Mouse (Mus musculus) lung, postnatal 0 days (tissue): ENCODE measurements around the gene Nsun3. TPM values are rescaled to one million over a fixed set of nuclear protein-coding genes. Genes with fewer than 3 reads are reported as not detected.
A peak's percentile ranks its signal among the peaks of the same experiment; 100 is the strongest.

Source experiments
- ATAC-seq: fragments of 200-750 bp; cut with Nextera tagmentation; 2 replicates; pipeline ENCODE4 v1.8.0; 2017; ENCODE audit warnings: moderate library complexity
- DNase-seq: peaks from one replicate; pipeline ENCODE4 v3.0.0-alpha.2; 2016; ENCODE audit warnings: low spot score
- H3K27ac ChIP-seq: fragments of 300-500 bp; sonication (generic); 2 replicates; pipeline ENCODE4 v1.5.1; 2014; ENCODE audit warnings: antibody characterized with exemption, mild to moderate bottlenecking, low read length, mixed read lengths
- H3K27me3 ChIP-seq: fragments of 300-500 bp; sonication (generic); replicated peaks from 2 replicates; pipeline ENCODE4 v1.6.1; 2014; ENCODE audit warnings: low read length, mixed read lengths; ENCODE audit not compliant: insufficient read depth
- H3K36me3 ChIP-seq: fragments of 300-500 bp; sonication (generic); 2 replicates; pipeline ENCODE4 v1.6.1; 2014; ENCODE audit warnings: low read length, mixed read lengths; ENCODE audit not compliant: insufficient read depth
- H3K4me1 ChIP-seq: fragments of 300-500 bp; sonication (generic); 2 replicates; pipeline ENCODE4 v1.6.1; 2014; ENCODE audit warnings: antibody characterized with exemption, low read depth, low read length, mixed read lengths; ENCODE audit not compliant: insufficient read depth
- H3K4me2 ChIP-seq: fragments of 300-500 bp; sonication (generic); replicated peaks from 2 replicates; pipeline ENCODE4 v1.6.1; 2014; ENCODE audit warnings: low read depth, mild to moderate bottlenecking, low read length, moderate library complexity, mixed read lengths
- H3K4me3 ChIP-seq: fragments of 300-500 bp; sonication (generic); 2 replicates; pipeline ENCODE4 v1.5.1; 2014; ENCODE audit warnings: low read depth, low read length
- H3K9ac ChIP-seq: fragments of 300-500 bp; sonication (generic); replicated peaks from 2 replicates; pipeline ENCODE4 v1.6.1; 2014; ENCODE audit warnings: low read depth, mild to moderate bottlenecking
- H3K9me3 ChIP-seq: fragments of 300-500 bp; sonication (generic); 2 replicates; pipeline ENCODE4 v1.6.1; 2016; ENCODE audit warnings: low read length, mixed read lengths
- CTCF ChIP-seq: IDR thresholded peaks from 2 replicates; pipeline ENCODE4 v1.5.1; 2016; ENCODE audit warnings: antibody characterized with exemption, mild to moderate bottlenecking
- EP300 ChIP-seq: IDR thresholded peaks from 2 replicates; pipeline ENCODE4 v1.6.1; 2016; ENCODE audit warnings: antibody characterized with exemption, mild to moderate bottlenecking, control low read depth
- WGBS: fragments of 180-500 bp; shearing (Covaris S2); extraction: QIAGEN DNeasy Blood & Tissue Kit; methylation state at CpG from one replicate; pipeline ENCODE4 v1.1.7; 2014; 5-methylcytosine and 5-hydroxymethylcytosine counted together
- polyA plus RNA-seq: library from polyadenylated mRNA; unstranded; fragments of >200 nt; fragmentation: Nextera tagmentation; extraction: Ambion mirVana; gene quantifications from 2 replicates; pipeline ENCODE4 v1.2.1, GENCODE M21; 2015

The Nsun3 gene
- polyA plus RNA-seq, 1 experiment from 2014 or later, result 6.2 TPM

- DNase-seq (peak; percentile 19), ATAC-seq (no peak)
- H3K36me3 ChIP-seq, result no peaks in the 10 kb centered on the region
- no peak overlapping the region for H3K4me2 ChIP-seq
- no peak overlapping the region for H3K27ac ChIP-seq
- no peak overlapping the region for H3K9ac ChIP-seq
- H3K4me3 ChIP-seq, result no peak overlapping the region
- no peaks in the 10 kb centered on the region for H3K4me1 ChIP-seq
- no peaks in the 10 kb centered on the region for H3K9me3 ChIP-seq
- 82% methylated on average over 2 of the region's 2 CpGs for WGBS
- no peak for TF ChIP-seq EP300
- TF ChIP-seq CTCF, result no peak
- H3K27me3 ChIP-seq, result no peaks in the 10 kb centered on the region
These were observed 28.3 kb downstream of the Nsun3 start for GRCm38 (mm10) chr16:62758340-62758739.

GRCm38 (mm10) chr16:62755307-62755706 lies 31.3 kb downstream of the Nsun3 start:
- H3K9me3 ChIP-seq, result no peaks in the 10 kb centered on the region
- H3K27ac ChIP-seq, result no peak overlapping the region
- no peak overlapping the region for H3K9ac ChIP-seq
- peak; percentile 87 for TF ChIP-seq EP300
- TF ChIP-seq CTCF, result no peak
- no peak overlapping the region for H3K4me3 ChIP-seq
- ATAC-seq, result peak; percentile 91
- no peaks in the 10 kb centered on the region for H3K4me1 ChIP-seq
- peak; percentile 76 for DNase-seq
- no peaks in the 10 kb centered on the region for H3K36me3 ChIP-seq
- H3K4me2 ChIP-seq, result peak overlapping the region; percentile 30; the same call in 1 of the 2 replicates
- H3K27me3 ChIP-seq, result no peaks in the 10 kb centered on the region
- WGBS, result 62% methylated on average over 6 of the region's 6 CpGs

GRCm38 (mm10) chr16:62753597-62753996 lies 33.0 kb downstream of the Nsun3 start:
- H3K4me1 ChIP-seq, result no peaks in the 10 kb centered on the region
- no peak overlapping the region for H3K4me3 ChIP-seq
- TF ChIP-seq EP300 (no peak), CTCF (no peak)
- no peaks in the 10 kb centered on the region for H3K27me3 ChIP-seq
- H3K9me3 ChIP-seq, result no peaks in the 10 kb centered on the region
- H3K36me3 ChIP-seq, result no peaks in the 10 kb centered on the region
- ATAC-seq, result no peak
- H3K27ac ChIP-seq, result no peak overlapping the region
- H3K4me2 ChIP-seq, result no peak overlapping the region
- no peak overlapping the region for H3K9ac ChIP-seq
- no peak for DNase-seq
- 68% methylated on average over 1 of the region's 1 CpGs for WGBS

DNA sequence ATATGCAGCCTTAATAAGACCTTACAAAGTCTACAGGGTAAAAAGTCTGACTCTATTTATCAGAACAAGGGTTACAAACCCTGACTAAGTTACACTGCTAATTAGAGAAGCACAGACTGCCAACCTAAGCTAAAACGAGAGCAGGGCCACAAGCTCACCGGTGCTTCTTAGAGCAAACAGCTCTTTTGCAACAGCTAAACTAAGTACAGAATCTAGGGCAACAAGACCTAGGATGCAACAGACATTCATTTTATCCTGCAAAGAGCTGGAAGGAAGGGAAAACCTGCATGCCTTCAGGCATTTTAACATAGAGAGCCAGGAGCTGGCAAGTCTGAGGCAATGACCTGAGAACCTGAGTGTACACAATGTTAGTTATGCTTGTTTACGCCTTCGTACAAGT lies 33.5 kb downstream of the Nsun3 start:
- Histone ChIP-seq H3K9ac (no peak overlapping the region), H3K9me3 (no peaks in the 10 kb centered on the region), H3K4me2 (no peak overlapping the region), H3K36me3 (no peaks in the 10 kb centered on the region), H3K4me1 (no peaks in the 10 kb centered on the region), H3K4me3 (no peak overlapping the region), H3K27me3 (no peaks in the 10 kb centered on the region), H3K27ac (no peak overlapping the region)
- TF ChIP-seq EP300 (no peak), CTCF (no peak)
- 75% methylated on average over 4 of the region's 4 CpGs for WGBS
- DNase-seq, result no peak
- no peak for ATAC-seq

DNA sequence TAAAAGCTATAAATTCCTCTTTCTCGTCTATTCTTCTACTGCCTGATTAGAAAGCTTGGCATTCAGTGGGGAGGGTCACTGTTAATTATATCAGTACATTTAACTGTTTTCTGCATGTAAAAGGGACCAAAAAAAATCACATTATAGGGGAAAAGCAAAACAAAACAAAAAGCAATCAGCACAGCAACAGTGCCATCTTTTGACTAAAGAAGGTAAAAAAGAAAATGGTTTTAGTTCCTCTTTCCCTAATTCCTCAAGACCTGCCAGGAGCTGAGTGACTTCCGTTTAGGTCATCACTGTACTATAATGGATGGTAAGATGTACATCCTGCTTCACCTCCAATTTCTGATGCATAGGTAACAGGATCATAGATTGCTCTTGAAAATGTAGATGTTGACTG lies 40.7 kb downstream of the Nsun3 start:
- Histone ChIP-seq H3K4me1 (no peaks in the 10 kb centered on the region), H3K36me3 (no peaks in the 10 kb centered on the region), H3K27ac (no peak overlapping the region), H3K4me2 (no peak overlapping the region), H3K4me3 (no peak overlapping the region), H3K9ac (no peak overlapping the region), H3K9me3 (no peaks in the 10 kb centered on the region), H3K27me3 (no peaks in the 10 kb centered on the region)
- ATAC-seq (no peak), DNase-seq (no peak)
- WGBS, result 65% methylated on average over 2 of the region's 2 CpGs
- no peak; the same call in 1 of the 2 replicates for TF ChIP-seq CTCF
- no peak for TF ChIP-seq EP300

GRCm38 (mm10) chr16:62734359-62734758 lies 52.3 kb downstream of the Nsun3 start:
- Histone ChIP-seq H3K9me3 (no peaks in the 10 kb centered on the region), H3K27me3 (no peaks in the 10 kb centered on the region), H3K36me3 (0 out of 2 replicates have a peak, but pooled peaks cover 4% of the 10 kb centered on the region), H3K4me3 (no peak overlapping the region), H3K4me1 (no peaks in the 10 kb centered on the region), H3K27ac (no peak overlapping the region), H3K9ac (no peak overlapping the region), H3K4me2 (no peak overlapping the region)
- WGBS, result 62% methylated on average over 1 of the region's 1 CpGs
- peak; percentile 81 for ATAC-seq
- TF ChIP-seq CTCF (no peak), EP300 (no peak)
- peak; percentile 61 for DNase-seq

DNA sequence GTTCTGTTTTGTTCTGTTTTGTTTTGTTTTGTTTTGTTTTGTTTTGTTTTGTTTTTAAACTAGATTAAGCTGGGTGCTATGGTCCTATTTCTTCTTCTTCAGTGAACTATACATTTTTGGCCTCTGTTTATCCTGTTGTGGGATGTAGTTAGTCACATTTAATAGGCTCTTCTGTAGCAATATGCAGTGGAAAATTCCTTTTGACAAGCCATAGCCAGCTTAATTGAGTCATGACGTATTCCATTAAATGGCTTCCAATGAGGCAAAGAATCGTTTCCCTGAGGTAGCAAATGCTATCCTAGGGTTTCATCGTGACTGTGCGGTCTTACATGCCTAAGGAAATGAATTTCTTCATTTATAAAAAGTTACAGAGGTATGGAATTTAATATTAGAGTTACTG lies 56.3 kb downstream of the Nsun3 start:
- H3K9ac ChIP-seq, result no peak overlapping the region
- 0 out of 2 replicates have a peak, but pooled peaks cover 4% of the 10 kb centered on the region for H3K36me3 ChIP-seq
- no peak overlapping the region for H3K4me2 ChIP-seq
- H3K27me3 ChIP-seq, result no peaks in the 10 kb centered on the region
- TF ChIP-seq CTCF, result no peak
- no peak for TF ChIP-seq EP300
- no peak for ATAC-seq
- WGBS, result 92% methylated on average over 4 of the region's 4 CpGs
- H3K27ac ChIP-seq, result no peak overlapping the region
- DNase-seq, result no peak
- no peaks in the 10 kb centered on the region for H3K9me3 ChIP-seq
- H3K4me1 ChIP-seq, result no peaks in the 10 kb centered on the region
- H3K4me3 ChIP-seq, result no peak overlapping the region
